Mouse (Mus musculus) layer of hippocampus, adult 18-20 months (tissue): ENCODE measurements around the gene Zfp335. TPM values are rescaled to one million over a fixed set of nuclear protein-coding genes. Genes with fewer than 3 reads are reported as not detected.

Source experiments
- DNase-seq, 2 experiments: peaks; one replicate each; pipeline ENCODE4 v3.0.0; 2022; ENCODE audit warnings: low spot score in 2 of 2
- total RNA-seq, 2 experiments: library from RNA; stranded (reverse); gene quantifications; 2 replicates each; pipeline ENCODE4 v1.2.3; 2021

Zfp335 gene
- total RNA-seq, 2 experiments from 2014 or later, result 25.9 to 26.8 TPM

DNA sequence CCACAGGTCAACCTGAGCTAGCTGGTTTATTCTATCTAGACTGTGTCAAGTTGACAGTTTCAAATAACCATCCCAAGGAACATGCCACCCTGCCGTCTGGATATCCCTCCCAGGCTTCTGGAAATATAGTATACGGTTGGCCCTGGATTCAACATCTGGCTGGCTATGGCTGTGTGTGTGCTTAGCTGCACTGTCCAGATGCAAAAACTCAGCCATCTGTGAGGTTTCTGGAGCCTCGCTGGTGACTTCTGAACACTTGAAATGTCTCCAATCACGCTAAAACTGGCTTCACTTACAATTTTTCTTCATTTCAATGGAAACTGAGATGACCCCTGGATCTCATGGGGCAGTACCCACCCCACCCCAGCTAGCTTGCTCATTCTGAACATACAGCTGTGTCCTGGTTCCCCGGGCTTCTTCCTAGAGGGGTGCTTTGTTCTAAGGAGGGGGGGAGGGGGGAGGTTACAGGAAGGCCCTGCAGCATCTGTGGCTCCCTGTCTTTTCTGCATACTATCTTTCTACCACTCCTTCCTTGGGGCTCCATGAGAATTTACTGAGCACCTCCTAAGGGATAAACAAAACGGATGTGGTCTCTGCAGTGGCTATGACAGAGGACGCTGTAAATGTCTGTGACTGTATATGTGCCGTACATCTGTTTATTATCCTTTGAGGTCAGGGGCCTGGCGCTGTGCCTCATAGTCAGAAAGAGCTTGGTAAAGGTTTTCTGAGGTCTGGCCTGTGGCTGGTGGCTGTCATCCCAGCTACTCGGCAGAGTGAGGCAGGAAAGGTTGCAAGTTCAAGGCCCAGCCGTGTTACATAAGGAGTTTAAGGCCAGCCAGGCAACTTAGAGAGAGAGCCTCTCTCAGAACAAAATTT is 19.4 kb upstream of the Zfp335 start:
- no peak for DNase-seq

DNA sequence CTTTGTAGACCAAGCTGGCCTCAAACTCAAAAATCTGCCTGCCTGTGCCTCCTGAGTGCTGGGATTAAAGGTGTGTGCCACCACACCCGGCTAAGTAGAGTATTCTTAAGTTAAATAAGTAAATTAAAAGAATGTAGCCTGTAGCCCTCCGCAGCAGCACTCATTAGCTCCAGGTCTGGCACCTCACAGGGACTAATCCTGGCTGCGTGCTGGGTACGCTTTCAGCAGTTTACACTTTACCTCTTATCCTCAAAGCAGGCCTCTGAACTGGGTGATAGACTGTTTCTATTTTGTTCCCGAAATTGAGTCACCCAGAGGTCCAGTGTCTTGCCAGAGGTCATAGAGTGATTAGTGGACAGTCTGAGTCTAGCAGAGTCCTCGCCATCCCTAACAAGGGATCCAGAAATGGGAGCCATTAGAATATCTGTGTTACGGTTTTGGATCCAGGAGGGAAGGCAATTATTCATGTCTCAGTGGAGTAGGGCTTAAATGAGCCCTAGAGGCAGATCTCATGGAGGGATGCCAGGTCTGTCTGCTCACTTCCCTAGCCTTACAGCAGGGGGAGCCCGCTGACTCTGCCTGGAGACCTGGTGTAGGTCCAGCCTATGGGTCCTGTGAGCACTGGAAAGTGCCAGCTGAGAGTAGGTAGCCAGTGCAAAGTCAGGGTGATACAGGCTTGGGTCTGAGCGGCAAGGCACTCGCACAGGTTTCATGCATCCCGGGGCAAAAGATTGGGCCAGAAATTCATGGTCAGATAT is 12.7 kb upstream of the Zfp335 start:
- DNase-seq, result peak; percentile 86 to 97

DNA sequence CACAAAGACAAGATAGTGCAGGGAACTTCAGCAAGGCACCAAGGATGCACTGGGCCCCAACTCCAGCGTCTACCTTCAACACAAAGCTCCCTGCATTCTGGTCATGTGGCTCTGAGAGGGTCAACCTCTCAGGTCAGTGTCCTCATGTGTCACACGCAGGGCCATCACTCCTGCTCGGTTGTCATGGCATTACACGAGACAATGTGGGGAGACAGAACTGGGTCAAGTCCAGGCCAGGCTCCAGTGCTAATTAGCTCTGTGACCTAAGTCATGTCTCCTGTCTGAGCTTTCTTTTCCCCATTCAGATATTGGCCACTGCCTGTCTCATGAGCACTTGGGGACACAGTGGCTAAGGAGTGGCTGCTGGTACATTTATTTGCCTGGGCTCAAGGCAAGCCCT is 11.7 kb upstream of the Zfp335 start:
- no peak for DNase-seq

DNA sequence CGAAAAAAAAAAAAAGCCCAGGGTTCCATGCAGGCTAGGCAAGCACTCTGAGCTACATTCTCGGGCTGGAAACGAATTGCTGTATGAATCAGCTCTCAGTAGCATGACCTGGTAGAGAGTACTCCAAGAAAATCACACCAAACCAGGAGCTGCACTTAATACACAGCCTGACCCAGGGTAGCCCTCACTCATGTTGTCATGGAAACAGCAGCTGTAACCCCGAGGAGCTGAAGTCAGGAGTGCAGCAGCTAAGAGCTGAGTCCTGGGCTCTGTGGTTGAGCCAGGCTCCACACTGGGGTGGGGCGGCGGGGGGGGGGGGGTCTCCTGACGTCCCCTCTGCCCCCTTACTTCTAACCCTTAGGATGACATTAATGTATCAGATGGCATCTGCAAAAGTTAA is 10.4 kb upstream of the Zfp335 start:
- DNase-seq, result no peak

DNA sequence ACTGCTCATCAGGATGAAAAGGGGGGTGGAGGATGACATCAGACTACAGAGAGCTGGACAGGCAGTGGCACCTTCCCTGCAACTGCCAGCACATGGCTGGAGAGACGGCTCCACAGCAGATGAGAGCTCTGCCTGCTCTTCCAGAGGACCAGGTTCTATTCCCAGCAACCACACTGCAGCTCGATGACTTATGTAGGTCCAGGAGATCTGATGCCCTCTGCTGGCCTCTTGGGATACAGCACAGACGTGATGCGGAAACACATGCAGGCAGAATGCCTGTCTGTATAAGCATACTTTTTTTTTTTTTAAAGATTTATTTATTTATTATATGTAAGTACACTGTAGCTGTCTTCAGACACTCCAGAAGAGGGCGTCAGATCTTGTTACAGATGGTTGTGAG is 6.8 kb upstream of the Zfp335 start:
- DNase-seq, result no peak

DNA sequence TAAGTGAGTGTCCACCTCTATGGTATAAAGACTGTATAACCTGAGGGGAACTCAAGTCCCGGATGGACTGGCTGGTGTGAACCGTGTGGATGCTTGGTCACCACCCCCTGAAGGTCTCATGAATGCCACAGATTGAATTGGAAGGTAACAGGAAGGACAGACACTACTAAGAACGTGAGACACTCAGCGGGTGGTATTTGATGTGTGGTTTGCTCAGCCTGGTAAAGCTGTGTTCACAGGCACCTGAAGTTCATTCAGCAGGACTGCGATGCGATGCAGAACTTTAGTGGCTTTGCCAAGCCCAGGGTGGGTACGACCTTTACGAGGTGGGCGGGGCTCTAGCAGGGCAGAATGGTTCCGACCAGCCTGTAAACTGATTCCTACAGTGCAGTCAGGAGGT is 5.8 kb upstream of the Zfp335 start:
- DNase-seq, result no peak

DNA sequence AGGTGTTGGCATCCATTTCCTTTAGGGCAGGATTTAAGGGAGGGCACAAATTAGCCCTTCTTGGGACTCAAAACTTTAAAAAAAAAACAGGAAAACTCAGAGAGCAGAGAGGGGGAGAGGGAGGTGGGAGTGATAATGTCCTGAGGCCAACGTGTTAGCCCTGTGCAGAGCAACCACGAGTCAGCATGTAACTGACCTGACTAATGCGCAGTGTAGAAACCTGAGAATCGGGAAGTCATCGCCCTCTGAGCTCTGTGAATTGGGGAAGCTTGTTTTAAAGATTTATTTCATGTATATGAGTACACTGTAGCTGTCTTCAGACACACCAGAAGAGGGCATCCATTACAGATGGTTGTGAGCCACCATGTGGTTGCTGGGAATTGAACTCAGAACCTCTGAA is 5.3 kb upstream of the Zfp335 start:
- DNase-seq, result no peak

DNA sequence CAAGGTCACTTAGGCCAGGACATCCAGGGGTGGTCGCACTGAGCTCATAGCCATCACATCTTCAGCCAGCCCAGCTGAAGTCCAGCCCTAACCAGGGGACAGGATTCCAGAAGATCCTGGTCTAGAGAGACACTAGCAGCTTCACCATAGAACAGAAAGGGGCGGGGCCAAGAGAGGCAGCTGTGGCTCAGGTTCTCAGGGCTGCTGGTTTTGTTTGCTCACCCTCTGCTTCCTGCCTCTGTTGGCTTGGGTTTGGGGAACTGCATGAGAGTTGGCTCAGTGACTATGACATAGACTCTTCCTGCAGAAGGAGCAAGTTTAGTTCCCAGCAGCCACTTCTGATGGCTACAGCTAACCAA is 1.9 kb upstream of the Zfp335 start:
- no peak for DNase-seq

DNA sequence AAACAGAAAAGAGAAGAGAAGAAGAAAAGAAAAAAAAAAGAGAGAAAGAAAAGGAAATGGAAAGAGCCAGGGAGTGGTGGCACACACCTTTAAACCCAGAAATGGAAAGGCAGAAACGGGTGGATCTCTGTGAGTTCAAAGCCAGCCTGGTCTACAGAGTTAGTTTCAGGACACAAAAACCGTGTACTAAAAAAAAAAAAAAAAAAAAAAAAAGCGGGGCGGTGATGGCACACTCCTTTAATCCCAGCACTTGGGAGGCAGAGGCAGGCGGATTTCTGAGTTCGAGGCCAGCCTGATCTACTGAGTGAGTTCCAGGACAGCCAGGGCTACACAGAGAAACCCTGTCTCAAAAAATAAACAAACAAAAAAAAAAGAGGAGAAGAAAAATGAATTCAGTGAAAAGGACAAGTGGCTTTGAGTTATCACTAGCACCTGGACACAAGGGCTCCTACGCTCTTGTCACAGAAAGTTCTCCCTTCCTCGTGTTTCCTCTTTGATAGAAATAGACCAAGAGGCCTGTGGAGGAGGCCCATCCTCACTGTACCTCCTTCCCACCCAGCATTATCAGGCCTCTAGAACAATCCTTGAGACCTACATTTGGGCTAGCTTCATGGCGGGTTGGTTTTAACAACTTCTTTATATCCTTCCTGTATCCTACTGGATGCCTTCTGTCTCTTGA is 1.3 kb upstream of the Zfp335 start:
- no peak for DNase-seq

DNA sequence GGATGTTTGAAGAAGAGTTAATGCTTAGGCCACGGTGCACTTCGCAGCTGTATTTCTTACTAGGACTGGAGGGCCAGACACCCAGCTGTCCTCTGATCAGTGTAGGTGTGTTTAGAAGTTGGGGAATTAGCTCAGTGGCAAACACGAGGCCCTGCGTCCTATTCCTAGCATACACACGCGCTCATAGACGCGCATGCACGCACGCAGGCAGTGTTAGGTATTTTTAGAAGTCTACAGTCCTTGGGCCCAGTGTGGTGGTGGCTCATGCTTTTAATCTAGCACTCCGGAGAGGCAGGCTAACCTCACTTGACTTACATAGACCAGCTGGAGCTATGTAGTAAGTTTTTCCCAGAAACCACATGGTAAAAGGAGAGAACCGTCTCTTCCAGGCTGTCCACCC is 594 bp upstream of the Zfp335 start:
- DNase-seq, result peak; percentile 46 to 67

DNA sequence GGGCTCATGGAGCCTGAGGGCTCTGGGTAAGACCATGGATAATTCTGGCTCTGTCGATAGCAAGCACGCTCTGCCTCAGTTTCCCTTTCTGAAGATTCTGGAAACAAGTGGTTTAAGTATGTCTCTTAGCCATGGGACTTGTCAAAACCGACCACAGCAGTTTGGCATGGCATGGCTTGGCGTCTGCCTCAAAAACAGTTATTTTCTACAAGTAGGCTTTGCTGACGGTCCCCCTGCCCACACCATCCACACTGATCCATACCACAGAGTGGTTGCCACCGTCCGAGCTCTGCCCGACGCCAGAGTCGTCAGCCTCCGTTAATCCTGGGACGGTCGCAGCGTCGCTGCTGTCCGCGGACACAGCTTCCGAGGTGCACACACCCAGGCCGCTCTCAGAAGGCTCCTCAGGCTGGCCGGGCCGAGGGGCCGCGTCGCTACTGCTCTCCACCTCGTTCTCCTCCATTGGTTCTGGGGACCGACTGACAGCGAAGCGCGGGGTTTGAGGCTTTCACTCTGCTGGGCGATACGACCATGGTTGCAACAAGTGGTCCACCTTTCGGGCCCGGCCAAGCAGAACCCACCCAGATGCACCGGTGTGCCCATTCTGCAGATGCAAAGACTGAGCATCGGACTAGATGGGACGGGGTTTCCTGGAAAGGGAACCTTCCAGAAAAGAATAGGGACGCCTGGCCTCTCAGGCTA is 1.0 kb downstream of the Zfp335 start:
- no peak for DNase-seq

DNA sequence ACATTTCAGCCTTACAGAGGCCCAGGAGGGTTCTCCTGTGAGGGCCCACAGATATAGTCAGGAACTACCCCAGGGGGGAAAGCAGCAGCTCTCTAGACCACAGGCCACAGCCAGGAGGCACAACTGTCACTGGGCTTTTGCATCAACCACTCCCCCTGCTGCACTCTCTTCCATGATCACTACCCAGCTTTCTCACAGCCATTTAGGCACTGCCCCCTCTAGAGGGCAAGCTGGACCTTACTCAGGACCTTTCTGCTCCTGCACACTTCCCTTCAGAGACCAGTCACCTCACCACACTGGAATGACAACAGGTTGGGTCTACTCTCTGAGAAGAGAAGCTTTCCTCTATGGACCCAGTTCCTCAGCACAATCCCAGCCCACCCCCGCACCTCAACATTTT is 2.0 kb downstream of the Zfp335 start:
- no peak for DNase-seq

DNA sequence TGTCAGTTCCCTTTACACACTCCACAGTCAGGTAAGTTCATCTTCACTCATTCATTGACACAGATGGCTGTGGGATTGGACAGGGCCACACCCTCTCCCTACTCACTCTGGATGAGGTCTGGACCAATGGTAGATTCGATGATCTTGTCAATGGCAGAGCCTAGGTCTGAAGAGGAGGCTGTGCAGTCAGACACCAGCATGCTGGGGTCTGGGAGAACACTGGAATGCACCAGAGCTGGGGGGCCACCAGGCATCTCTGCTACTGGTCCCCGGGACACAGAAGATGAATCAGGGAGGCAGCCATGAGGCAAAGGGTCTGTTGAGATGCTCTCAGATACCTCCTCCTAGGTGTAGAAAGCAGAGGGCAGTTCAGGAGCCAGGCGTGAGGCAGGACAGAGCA is 2.5 kb downstream of the Zfp335 start:
- DNase-seq, result no peak

DNA sequence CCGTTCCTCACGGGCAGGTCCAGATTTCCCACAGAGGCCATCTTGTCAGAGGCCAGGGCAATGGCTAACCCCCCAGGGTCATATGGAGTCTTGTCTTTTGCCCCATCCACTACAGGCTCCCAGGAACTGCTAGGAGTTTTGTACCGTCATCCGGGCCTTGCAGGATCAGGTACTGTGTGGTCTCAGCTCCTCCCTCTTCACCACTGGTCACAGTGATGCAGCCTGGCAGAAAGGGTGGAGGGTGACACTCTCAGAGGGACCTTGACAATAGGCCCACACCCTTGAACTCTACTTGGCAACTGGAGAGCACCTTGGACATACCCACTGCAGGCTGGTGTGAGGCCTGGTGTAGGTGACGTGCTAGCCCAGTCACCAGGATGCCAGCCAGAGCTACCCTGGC is 3.5 kb downstream of the Zfp335 start:
- DNase-seq, result no peak

DNA sequence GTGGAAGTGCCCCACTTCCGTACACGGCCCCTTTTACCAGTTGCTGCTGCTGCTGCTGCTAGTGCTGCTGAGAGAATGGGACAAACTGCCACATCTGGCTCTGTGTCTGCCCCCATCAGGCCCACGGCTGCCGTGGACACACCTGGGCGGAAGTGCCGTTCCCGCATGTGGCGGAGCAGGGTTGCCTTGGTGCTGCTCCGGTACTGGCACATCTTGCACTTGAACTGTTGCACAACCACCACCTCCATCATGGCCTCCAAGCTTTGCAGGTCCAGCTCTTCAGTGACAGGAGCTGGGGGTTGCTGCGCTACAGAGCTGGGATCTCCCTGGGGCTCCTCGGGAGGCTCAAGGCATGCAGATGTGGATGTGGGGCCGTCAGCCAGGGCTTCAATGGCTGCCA is 4.0 kb downstream of the Zfp335 start:
- no peak for DNase-seq

DNA sequence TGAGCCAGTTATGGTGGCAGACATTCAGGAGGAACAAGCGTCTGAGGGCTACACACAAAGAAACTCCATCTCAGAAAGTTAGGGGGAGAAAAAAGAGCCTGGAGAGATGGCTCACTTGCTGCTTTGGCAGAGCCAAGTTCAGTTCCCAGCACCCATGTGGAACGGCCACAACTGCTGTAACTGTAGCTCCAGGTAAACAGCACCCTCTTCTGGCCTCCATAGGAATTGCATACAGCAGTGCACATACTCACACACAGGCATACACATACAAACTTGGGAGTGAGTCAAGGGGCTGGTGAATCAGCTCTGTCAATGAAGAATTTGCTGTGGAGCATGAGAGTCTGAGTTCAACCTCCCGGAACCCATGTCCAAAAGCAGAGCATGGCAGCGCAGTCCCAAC is 5.5 kb downstream of the Zfp335 start:
- no peak for DNase-seq

DNA sequence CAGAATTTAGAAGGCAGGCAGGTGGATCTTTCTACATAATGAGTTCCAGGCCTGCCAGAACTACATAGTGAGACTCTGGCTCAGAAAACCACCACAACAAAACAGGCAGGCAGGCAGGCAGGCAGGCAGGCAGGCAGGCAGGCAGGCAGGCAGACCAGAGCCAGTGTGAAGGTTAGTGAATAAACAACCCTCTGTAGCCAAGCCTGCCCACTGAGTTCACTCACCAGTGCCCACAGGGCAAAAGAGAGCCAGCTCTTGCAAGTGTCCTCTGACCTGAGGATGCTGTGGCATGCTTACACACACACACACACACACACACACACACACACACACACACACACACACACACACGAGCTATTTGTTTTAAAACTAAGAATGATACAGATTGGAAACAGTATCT is 8.1 kb downstream of the Zfp335 start:
- no peak for DNase-seq

DNA sequence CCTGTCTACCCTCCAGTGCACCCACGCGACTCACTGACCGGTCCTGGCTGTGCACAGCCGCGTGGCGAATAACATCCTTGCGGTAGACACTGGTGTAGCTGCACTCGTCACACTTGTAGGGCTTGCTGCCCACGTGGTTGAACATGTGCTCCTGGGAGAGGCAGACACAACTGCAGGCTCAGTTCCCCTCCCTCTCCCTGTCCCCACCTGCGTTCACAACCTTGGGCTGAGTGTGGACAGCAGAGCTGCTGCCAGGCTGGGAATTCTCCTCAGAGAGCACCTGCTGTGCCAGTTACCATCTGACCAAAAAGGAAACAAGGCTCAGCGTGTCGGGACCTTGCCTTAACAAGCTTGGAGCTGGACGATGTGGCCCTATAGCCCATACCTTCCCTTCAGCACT is 10.2 kb downstream of the Zfp335 start:
- no peak for DNase-seq

DNA sequence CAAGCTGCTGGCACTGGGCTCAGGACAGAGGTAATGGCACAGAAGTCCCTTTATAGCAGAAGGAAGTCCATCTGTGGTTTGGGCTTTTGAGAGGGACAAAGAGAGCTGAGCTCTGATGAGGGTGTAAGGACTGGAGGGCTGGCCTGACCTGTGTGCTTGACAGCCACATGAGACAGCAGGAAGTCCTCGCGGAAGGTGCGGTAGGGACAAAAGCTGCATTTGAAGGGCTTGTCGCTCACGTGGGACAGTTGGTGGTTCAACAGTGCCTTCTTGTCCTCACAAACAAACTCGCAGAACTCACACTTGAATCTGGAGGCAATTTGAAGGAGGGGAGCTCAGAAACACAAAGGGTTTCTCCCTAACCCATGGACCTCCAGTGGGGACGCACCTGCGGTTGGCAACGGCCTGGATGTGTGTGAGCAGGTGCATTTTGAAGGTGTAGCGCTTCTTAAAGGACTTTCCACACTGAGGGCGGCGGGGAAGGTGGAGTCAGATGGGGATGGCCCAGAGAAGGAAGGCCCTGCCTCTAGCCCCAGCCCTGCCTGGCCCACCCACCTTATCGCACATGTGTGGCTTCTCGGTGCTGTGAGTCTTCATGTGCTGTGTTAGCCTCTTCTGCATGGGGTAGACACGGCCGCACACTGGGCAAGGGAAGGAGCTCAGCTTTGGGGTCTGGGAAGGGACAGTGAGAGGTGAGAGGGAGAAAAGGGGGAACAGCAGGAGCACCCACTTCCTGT is 11.7 kb downstream of the Zfp335 start:
- DNase-seq, result no peak

DNA sequence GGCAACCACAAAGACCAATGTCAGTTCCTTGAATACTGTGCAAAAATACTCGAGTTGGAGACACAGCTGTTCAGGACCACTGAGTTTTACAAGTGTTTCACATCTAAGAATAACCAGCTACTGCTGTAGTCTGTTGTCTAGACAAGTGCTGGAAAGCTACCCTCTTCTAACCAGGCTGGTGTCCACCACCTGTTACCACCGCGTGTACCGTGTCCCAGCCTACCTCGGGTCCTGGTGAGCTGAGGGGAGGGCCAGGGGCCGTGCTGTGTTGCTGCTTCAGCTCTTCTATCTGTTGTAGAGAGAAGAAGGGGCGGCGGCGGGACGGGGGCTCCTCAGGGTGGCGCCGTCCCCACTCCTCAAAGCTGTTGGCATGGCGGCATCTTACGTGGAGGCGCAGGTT is 12.5 kb downstream of the Zfp335 start:
- DNase-seq, result no peak

DNA sequence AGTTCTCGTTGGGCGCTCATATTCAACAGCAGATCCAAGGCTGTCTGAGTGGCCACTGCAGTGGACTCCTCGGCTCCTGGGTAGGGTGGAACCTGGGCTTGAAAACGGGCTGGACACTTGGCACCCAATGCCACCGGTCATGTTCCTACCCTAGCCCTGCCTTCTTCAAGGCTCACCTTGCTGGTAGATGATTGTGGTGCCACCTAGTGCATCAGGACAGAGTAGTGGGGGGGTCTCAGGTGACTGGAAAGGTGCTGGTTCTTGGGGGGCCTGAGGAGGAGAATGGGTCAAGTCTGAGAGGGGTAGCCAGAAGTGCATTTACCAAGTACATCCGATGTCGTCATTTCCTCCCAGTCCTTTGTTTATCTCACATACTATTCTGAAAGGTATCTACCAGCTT is 13.5 kb downstream of the Zfp335 start:
- no peak for DNase-seq
